Mouse (Mus musculus) layer of hippocampus, postnatal 25 days (tissue): Measurements from ENCODE around the gene Fmc1. TPM values are rescaled to one million over a fixed set of nuclear protein-coding genes. Genes with fewer than 3 reads are reported as not detected.
"Not testable (repeated sequence)": the region's sequence is repeated elsewhere in the genome, so short reads cannot be mapped to it uniquely, and the experiment has no call there.

Experiments used
- DNase-seq, 2 experiments: peaks; one replicate each; pipeline ENCODE4 v3.0.0; 2022; ENCODE audit warnings: mixed read lengths in 2 of 2, low spot score in 1 of 2; ENCODE audit errors: extremely low spot score in 1 of 2
- total RNA-seq, 2 experiments: library from RNA; stranded (reverse); gene quantifications; 2 replicates each; pipeline ENCODE4 v1.2.3; 2021

Fmc1 gene
- total RNA-seq: 10 to 100 TPM; 50.7 to 63.4 TPM

- peak; percentile 93 for DNase-seq
Measured at GRCm38 (mm10) chr6:38533428-38534405, at the start of gene Fmc1. Gene Fmc1 (plus strand): TSS chr6:38533502.

GRCm38 (mm10) chr6:38492550-38492949 lies 40.8 kb upstream of the Fmc1 start:
- peak in 1 of 2 experiments; percentile 21 for DNase-seq

- DNase-seq: no peak
Measured at GRCm38 (mm10) chr6:38495641-38496040, 37.7 kb upstream of the Fmc1 start.

GRCm38 (mm10) chr6:38512096-38512495 lies 21.2 kb upstream of the Fmc1 start:
- DNase-seq: no peak

GRCm38 (mm10) chr6:38512830-38513229 lies 20.5 kb upstream of the Fmc1 start:
- no peak for DNase-seq

- DNase-seq: no peak
Measured at GRCm38 (mm10) chr6:38515201-38515600, 18.1 kb upstream of the Fmc1 start.

GRCm38 (mm10) chr6:38523851-38524250 lies 9.5 kb upstream of the Fmc1 start:
- no peak for DNase-seq

- DNase-seq: no peak
Measured at GRCm38 (mm10) chr6:38531211-38531820, 2.0 kb upstream of the Fmc1 start.

GRCm38 (mm10) chr6:38532500-38533420 lies 542 bp upstream of the Fmc1 start:
- DNase-seq: peak; percentile 33 to 39

- peak; percentile 100 for DNase-seq
Measured at GRCm38 (mm10) chr6:38534640-38535365, 1.5 kb downstream of the Fmc1 start.

- DNase-seq: no peak
Measured at GRCm38 (mm10) chr6:38535366-38535690, 2.0 kb downstream of the Fmc1 start.

GRCm38 (mm10) chr6:38535788-38536187 lies 2.5 kb downstream of the Fmc1 start:
- DNase-seq: no peak

GRCm38 (mm10) chr6:38544141-38544540 lies 10.8 kb downstream of the Fmc1 start:
- not testable (repeated sequence) for DNase-seq

GRCm38 (mm10) chr6:38547005-38547404 lies 13.7 kb downstream of the Fmc1 start:
- DNase-seq: not testable (repeated sequence)

- no peak for DNase-seq
Measured at GRCm38 (mm10) chr6:38547707-38548106, 14.4 kb downstream of the Fmc1 start.

GRCm38 (mm10) chr6:38548595-38548994 lies 15.3 kb downstream of the Fmc1 start:
- not testable (repeated sequence) for DNase-seq

GRCm38 (mm10) chr6:38549840-38550239 lies 16.5 kb downstream of the Fmc1 start:
- not testable (repeated sequence) for DNase-seq

GRCm38 (mm10) chr6:38550250-38551061 lies 17.2 kb downstream of the Fmc1 start:
- DNase-seq: peak in 1 of 2 experiments; percentile 77
